Comparison of ENCODE assay signal across 18 mouse cellular contexts in genomic region chr9:105376411-105376810, GRCm38 (mm10). TPM values are rescaled to one million over a fixed set of nuclear protein-coding genes. Genes with fewer than 3 reads are reported as not detected.
"Had no signal": no experiment of that assay in that cellular context is flagged by ENCODE, and none has a peak within 500 bp of the region (broad histone marks: within the 10 kb centered on the region; RNA-seq: fewer than 3 reads in every experiment).

No protein-coding gene starts in this region.

- H3K4me3 ChIP-seq: limb, embryonic 15.5 days; liver, embryonic 12.5 days; midbrain, embryonic 10.5 days; neural tube, embryonic 12.5 days; stomach, embryonic 15.5 days had no signal

- H3K9ac ChIP-seq: limb, embryonic 15.5 days; liver, embryonic 12.5 days; lung, embryonic 14.5 days; neural tube, embryonic 12.5 days; stomach, embryonic 15.5 days had no signal

- DNase-seq: kidney, adult 11 months; kidney, adult 9 months; kidney, postnatal 14 days; lung, embryonic 14.5 days; lung, postnatal 10 days; lung, postnatal 4 days; right cerebral cortex, postnatal 4 days; thymus, adult 2 months; thymus, postnatal 25 days had no signal

- H3K4me1 ChIP-seq: limb, embryonic 15.5 days; liver, embryonic 12.5 days; stomach, embryonic 15.5 days had no signal

- H3K36me3 ChIP-seq: limb, embryonic 15.5 days; liver, embryonic 12.5 days; midbrain, embryonic 10.5 days; neural tube, embryonic 12.5 days; stomach, embryonic 15.5 days had no signal

- H3K4me2 ChIP-seq: limb, embryonic 15.5 days; liver, embryonic 12.5 days; lung, embryonic 14.5 days; neural tube, embryonic 12.5 days; stomach, embryonic 15.5 days had no signal

- H3K27me3 ChIP-seq: limb, embryonic 15.5 days; liver, embryonic 12.5 days; neural tube, embryonic 12.5 days; stomach, embryonic 15.5 days had no signal

- H3K9me3 ChIP-seq: limb, embryonic 15.5 days; liver, embryonic 12.5 days; midbrain, embryonic 10.5 days; neural tube, embryonic 12.5 days; stomach, embryonic 15.5 days had no signal

- H3K27ac ChIP-seq: limb, embryonic 15.5 days; liver, embryonic 12.5 days; midbrain, embryonic 10.5 days; neural tube, embryonic 12.5 days; stomach, embryonic 15.5 days had no signal

- ATAC-seq: liver, embryonic 12.5 days had no signal

RNA-seq across cellular contexts. Expression of gene Nek11, which starts 18.9 kb away (rescaled TPM):
- total RNA-seq: megakaryocyte, adult 5-6 weeks had no signal
- polyA plus RNA-seq: large intestine, adult 2 months; liver, embryonic 16.5 days; spleen, adult 2 months had no signal
